Mouse (Mus musculus): Measurements from ENCODE around the gene Ctsz. TPM values are rescaled to one million over a fixed set of nuclear protein-coding genes. Genes with fewer than 3 reads are reported as not detected.
A peak's percentile ranks its signal among the peaks of the same experiment; 100 is the strongest.

Gene Ctsz
- polyA plus RNA-seq, 1 experiment from 2014 or later, result 78.9 TPM

- no peaks in the 10 kb centered on the region for H3K9me3 ChIP-seq
- 47% methylated on average over 18 of the region's 18 CpGs for WGBS
- peaks cover 9% of the 10 kb centered on the region for H3K4me1 ChIP-seq
- H3K9ac ChIP-seq (replicated peaks), result peak overlapping the region; percentile 83; the same call in 1 of the 2 replicates
- no peaks in the 10 kb centered on the region for H3K27me3 ChIP-seq
- peak overlapping the region; percentile 87 for H3K4me3 ChIP-seq
- H3K36me3 ChIP-seq, result no peaks in the 10 kb centered on the region
- no peak; the same call in 1 of the 2 replicates for ATAC-seq (replicated peaks)
- H3K4me2 ChIP-seq (replicated peaks), result peak overlapping the region; percentile 91
- no peak overlapping the region for H3K27ac ChIP-seq (replicated peaks)
Measured at GRCm38 (mm10) chr2:174415001-174415730, 23.7 kb downstream of the Ctsz start.

GRCm38 (mm10) chr2:174413127-174413526 lies 25.7 kb downstream of the Ctsz start:
- H3K27ac ChIP-seq (replicated peaks), result no peak overlapping the region
- H3K4me3 ChIP-seq, result no peak overlapping the region
- no peaks in the 10 kb centered on the region for H3K36me3 ChIP-seq
- H3K27me3 ChIP-seq, result no peaks in the 10 kb centered on the region
- no peaks in the 10 kb centered on the region for H3K9me3 ChIP-seq
- ATAC-seq (replicated peaks), result no peak
- peaks cover 9% of the 10 kb centered on the region for H3K4me1 ChIP-seq
- no peak overlapping the region for H3K4me2 ChIP-seq (replicated peaks)
- no peak overlapping the region for H3K9ac ChIP-seq (replicated peaks)
- 84% methylated on average over 7 of the region's 7 CpGs for WGBS

- H3K9me3 ChIP-seq, result no peaks in the 10 kb centered on the region
- H3K27ac ChIP-seq (replicated peaks), result no peak overlapping the region
- no peaks in the 10 kb centered on the region for H3K27me3 ChIP-seq
- H3K4me1 ChIP-seq, result no peaks in the 10 kb centered on the region
- no peak overlapping the region for H3K9ac ChIP-seq (replicated peaks)
- H3K4me3 ChIP-seq, result no peak overlapping the region
- WGBS, result 64% methylated on average over 2 of the region's 2 CpGs
- ATAC-seq (replicated peaks), result no peak
- no peak overlapping the region for H3K4me2 ChIP-seq (replicated peaks)
- no peaks in the 10 kb centered on the region for H3K36me3 ChIP-seq
Measured at GRCm38 (mm10) chr2:174410222-174410621, 28.6 kb downstream of the Ctsz start.

- Histone ChIP-seq H3K36me3 (no peaks in the 10 kb centered on the region), H3K4me2 (replicated peaks) (no peak overlapping the region), H3K9me3 (no peaks in the 10 kb centered on the region), H3K27ac (replicated peaks) (no peak overlapping the region), H3K9ac (replicated peaks) (no peak overlapping the region), H3K4me1 (no peaks in the 10 kb centered on the region), H3K27me3 (no peaks in the 10 kb centered on the region), H3K4me3 (no peak overlapping the region)
- no peak for ATAC-seq (replicated peaks)
- 71% methylated on average over 4 of the region's 4 CpGs for WGBS
Measured at GRCm38 (mm10) chr2:174400396-174400795, 38.4 kb downstream of the Ctsz start.

- H3K9me3 ChIP-seq, result no peaks in the 10 kb centered on the region
- no peaks in the 10 kb centered on the region for H3K4me1 ChIP-seq
- ATAC-seq (replicated peaks), result no peak
- H3K4me2 ChIP-seq (replicated peaks), result no peak overlapping the region
- H3K27ac ChIP-seq (replicated peaks), result no peak overlapping the region
- no peaks in the 10 kb centered on the region for H3K27me3 ChIP-seq
- WGBS, result 92% methylated on average over 6 of the region's 6 CpGs
- no peak overlapping the region for H3K9ac ChIP-seq (replicated peaks)
- H3K4me3 ChIP-seq, result no peak overlapping the region
- H3K36me3 ChIP-seq, result no peaks in the 10 kb centered on the region
Measured at GRCm38 (mm10) chr2:174397881-174398280, 41.0 kb downstream of the Ctsz start.

GRCm38 (mm10) chr2:174397065-174397464 lies 41.8 kb downstream of the Ctsz start:
- Histone ChIP-seq H3K4me3 (no peak overlapping the region), H3K9ac (replicated peaks) (no peak overlapping the region), H3K36me3 (no peaks in the 10 kb centered on the region), H3K4me1 (no peaks in the 10 kb centered on the region), H3K9me3 (no peaks in the 10 kb centered on the region), H3K27me3 (no peaks in the 10 kb centered on the region), H3K4me2 (replicated peaks) (no peak overlapping the region), H3K27ac (replicated peaks) (no peak overlapping the region)
- no peak for ATAC-seq (replicated peaks)
- WGBS, result 94% methylated on average over 1 of the region's 1 CpGs

- Histone ChIP-seq H3K4me1 (no peaks in the 10 kb centered on the region), H3K9ac (replicated peaks) (no peak overlapping the region), H3K36me3 (no peaks in the 10 kb centered on the region), H3K4me3 (no peak overlapping the region), H3K27me3 (no peaks in the 10 kb centered on the region), H3K4me2 (replicated peaks) (no peak overlapping the region), H3K27ac (replicated peaks) (no peak overlapping the region), H3K9me3 (no peaks in the 10 kb centered on the region)
- ATAC-seq (replicated peaks), result no peak
- WGBS, result 88% methylated on average over 10 of the region's 10 CpGs
Measured at GRCm38 (mm10) chr2:174396643-174397042, 42.2 kb downstream of the Ctsz start.

- no peaks in the 10 kb centered on the region for H3K27me3 ChIP-seq
- H3K4me3 ChIP-seq, result no peak overlapping the region
- H3K36me3 ChIP-seq, result no peaks in the 10 kb centered on the region
- H3K4me2 ChIP-seq (replicated peaks), result no peak overlapping the region
- H3K27ac ChIP-seq (replicated peaks), result no peak overlapping the region
- ATAC-seq (replicated peaks), result no peak
- WGBS, result 86% methylated on average over 5 of the region's 5 CpGs
- no peak overlapping the region for H3K9ac ChIP-seq (replicated peaks)
- no peaks in the 10 kb centered on the region for H3K9me3 ChIP-seq
- H3K4me1 ChIP-seq, result no peaks in the 10 kb centered on the region
Measured at GRCm38 (mm10) chr2:174393383-174393782, 45.5 kb downstream of the Ctsz start.

GRCm38 (mm10) chr2:174392554-174392953 lies 46.3 kb downstream of the Ctsz start:
- H3K36me3 ChIP-seq, result no peaks in the 10 kb centered on the region
- 52% methylated on average over 9 of the region's 9 CpGs for WGBS
- no peaks in the 10 kb centered on the region for H3K4me1 ChIP-seq
- H3K9me3 ChIP-seq, result no peaks in the 10 kb centered on the region
- no peak overlapping the region for H3K4me2 ChIP-seq (replicated peaks)
- no peak overlapping the region for H3K9ac ChIP-seq (replicated peaks)
- ATAC-seq (replicated peaks), result no peak
- H3K27ac ChIP-seq (replicated peaks), result no peak overlapping the region
- no peak overlapping the region for H3K4me3 ChIP-seq
- no peaks in the 10 kb centered on the region for H3K27me3 ChIP-seq

- WGBS, result 91% methylated on average over 3 of the region's 3 CpGs
Measured at GRCm38 (mm10) chr2:174391936-174392335, 46.9 kb downstream of the Ctsz start.

GRCm38 (mm10) chr2:174381021-174381420 lies 57.8 kb downstream of the Ctsz start:
- no peak for ATAC-seq (replicated peaks)
- Histone ChIP-seq H3K9ac (replicated peaks) (no peak overlapping the region), H3K27me3 (no peaks in the 10 kb centered on the region), H3K27ac (replicated peaks) (no peak overlapping the region), H3K36me3 (no peaks in the 10 kb centered on the region), H3K9me3 (no peaks in the 10 kb centered on the region), H3K4me2 (replicated peaks) (no peak overlapping the region), H3K4me1 (no peaks in the 10 kb centered on the region), H3K4me3 (no peak overlapping the region)
- 92% methylated on average over 9 of the region's 9 CpGs for WGBS

More at GRCm38 (mm10) chr2:174391936-174392335, 46.9 kb downstream of the Ctsz start:
- H3K9ac ChIP-seq (replicated peaks), result no peak overlapping the region
- H3K4me2 ChIP-seq (replicated peaks), result no peak overlapping the region
- no peaks in the 10 kb centered on the region for H3K27me3 ChIP-seq
- ATAC-seq (replicated peaks), result no peak
- no peak overlapping the region for H3K27ac ChIP-seq (replicated peaks)
- no peaks in the 10 kb centered on the region for H3K9me3 ChIP-seq
- no peaks in the 10 kb centered on the region for H3K4me1 ChIP-seq
- H3K36me3 ChIP-seq, result no peaks in the 10 kb centered on the region
- no peak overlapping the region for H3K4me3 ChIP-seq

Data from forebrain, embryonic 15.5 days (tissue).